Mouse (Mus musculus): ENCODE results near the gene Pigo. TPM values are rescaled to one million over a fixed set of nuclear protein-coding genes. Genes with fewer than 3 reads are reported as not detected.
A peak's percentile ranks its signal among the peaks of the same experiment; 100 is the strongest.

Pigo gene
- total and polyA plus RNA-seq, 3 experiments: 20.1 to 26.5 (median 21.0) TPM

GRCm38 (mm10) chr4:43035851-43036250, 10.2 kb upstream of the Pigo start:
- intact Hi-C loops (cut with DNase I): no loop called here
- Histone ChIP-seq H3K36me3 (ENCODE audit: control insufficient read depth, insufficient read depth, low read length) (no peaks in the 10 kb centered on the region), H3K4me3 (no peak overlapping the region)

DNA sequence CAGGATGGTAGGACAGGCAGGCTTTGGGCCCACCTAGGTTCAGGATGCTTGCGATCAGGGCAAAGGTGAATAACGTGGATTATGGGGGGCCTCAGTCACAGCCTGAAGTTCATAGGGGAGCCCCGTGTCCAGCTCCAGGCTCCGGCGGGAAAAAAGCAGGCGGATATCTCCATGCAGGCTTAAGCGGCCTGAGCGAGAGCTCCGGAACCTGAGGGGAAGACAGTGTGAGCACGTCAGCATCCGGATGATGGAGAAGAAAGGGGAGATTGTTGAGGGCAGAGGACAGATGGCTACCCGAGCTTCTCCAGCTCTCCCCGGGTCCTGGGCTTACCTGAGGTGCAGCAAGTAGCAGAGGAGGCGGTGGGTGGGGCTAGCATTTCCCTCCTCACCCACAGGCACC, 7.9 kb upstream of the Pigo start:
- intact Hi-C loops (cut with DNase I): no loop called here
- no peak overlapping the region for H3K4me3 ChIP-seq
- H3K36me3 ChIP-seq (ENCODE audit: control insufficient read depth, insufficient read depth, low read length): no peaks in the 10 kb centered on the region
- no peak overlapping the region for H3K9ac ChIP-seq (ENCODE audit: low read depth, low read length)
- DNase-seq: no peak
- H3K27ac ChIP-seq: no peak overlapping the region
- TF ChIP-seq POLR2A (IDR thresholded peaks at IDR 0.05; ENCODE audit: insufficient read depth, low read depth, low read length): no peak
- TF ChIP-seq EP300 (IDR thresholded peaks at IDR 0.05; ENCODE audit: insufficient read depth, low read depth, low read length): no peak
- no peak for TF ChIP-seq CTCF (IDR thresholded peaks at IDR 0.05)
- H3K27me3 ChIP-seq (ENCODE audit: control insufficient read depth, insufficient read depth, low read length): no peaks in the 10 kb centered on the region
- peaks cover 5% of the 10 kb centered on the region for H3K4me1 ChIP-seq (ENCODE audit: control insufficient read depth, insufficient read depth, low read length)
- no peaks in the 10 kb centered on the region; the same call in 1 of the 2 replicates for H3K79me2 ChIP-seq (replicated peaks; ENCODE audit: control insufficient read depth, insufficient read depth, low read length)
- WGBS: 83% methylated on average over 14 of the region's 14 CpGs

More at GRCm38 (mm10) chr4:43035851-43036250, 10.2 kb upstream of the Pigo start:
- 83% methylated on average over 6 of the region's 6 CpGs for WGBS
- H3K27ac ChIP-seq: no peak overlapping the region
- H3K4me1 ChIP-seq (ENCODE audit: control insufficient read depth, insufficient read depth, low read length): peaks cover 11% of the 10 kb centered on the region
- H3K79me2 ChIP-seq (replicated peaks; ENCODE audit: control insufficient read depth, insufficient read depth, low read length): no peaks in the 10 kb centered on the region; the same call in 1 of the 2 replicates
- H3K27me3 ChIP-seq (ENCODE audit: control insufficient read depth, insufficient read depth, low read length): no peaks in the 10 kb centered on the region
- DNase-seq: no peak
- no peak overlapping the region for H3K9ac ChIP-seq (ENCODE audit: low read depth, low read length)
- TF ChIP-seq CTCF (IDR thresholded peaks at IDR 0.05): no peak
- no peak for TF ChIP-seq EP300 (IDR thresholded peaks at IDR 0.05; ENCODE audit: insufficient read depth, low read depth, low read length)
- TF ChIP-seq POLR2A (IDR thresholded peaks at IDR 0.05; ENCODE audit: insufficient read depth, low read depth, low read length): no peak

GRCm38 (mm10) chr4:43032501-43032900, 6.9 kb upstream of the Pigo start:
- H3K4me3 ChIP-seq: no peak overlapping the region
- no peak for DNase-seq
- no peak overlapping the region for H3K9ac ChIP-seq (ENCODE audit: low read depth, low read length)
- no peaks in the 10 kb centered on the region; the same call in 1 of the 2 replicates for H3K79me2 ChIP-seq (replicated peaks; ENCODE audit: control insufficient read depth, insufficient read depth, low read length)
- peaks cover 4% of the 10 kb centered on the region for H3K4me1 ChIP-seq (ENCODE audit: control insufficient read depth, insufficient read depth, low read length)
- TF ChIP-seq EP300 (IDR thresholded peaks at IDR 0.05; ENCODE audit: insufficient read depth, low read depth, low read length): no peak
- TF ChIP-seq POLR2A (IDR thresholded peaks at IDR 0.05; ENCODE audit: insufficient read depth, low read depth, low read length): no peak
- TF ChIP-seq CTCF (IDR thresholded peaks at IDR 0.05): no peak
- intact Hi-C loops (cut with DNase I): no loop called here
- H3K36me3 ChIP-seq (ENCODE audit: control insufficient read depth, insufficient read depth, low read length): no peaks in the 10 kb centered on the region
- 100% methylated on average over 1 of the region's 1 CpGs for WGBS
- no peak overlapping the region for H3K27ac ChIP-seq
- no peaks in the 10 kb centered on the region for H3K27me3 ChIP-seq (ENCODE audit: control insufficient read depth, insufficient read depth, low read length)

- intact Hi-C loops (cut with DNase I): no loop called here
- H3K9ac ChIP-seq (ENCODE audit: low read depth, low read length): peak within 1 kb of the TSS; percentile 81
- H3K27me3 ChIP-seq (ENCODE audit: control insufficient read depth, insufficient read depth, low read length): no peaks in the 10 kb centered on the region
- DNase-seq: peak; percentile 91 to 93
- H3K4me1 ChIP-seq (ENCODE audit: control insufficient read depth, insufficient read depth, low read length): peaks cover 4% of the 10 kb centered on the region
- H3K36me3 ChIP-seq (ENCODE audit: control insufficient read depth, insufficient read depth, low read length): no peaks in the 10 kb centered on the region
- H3K27ac ChIP-seq: peak within 1 kb of the TSS; percentile 91
- 2% methylated on average over 38 of the region's 38 CpGs for WGBS
- H3K79me2 ChIP-seq (replicated peaks; ENCODE audit: control insufficient read depth, insufficient read depth, low read length): no peaks in the 10 kb centered on the region; the same call in 1 of the 2 replicates
- TF ChIP-seq EP300 (IDR thresholded peaks at IDR 0.05; ENCODE audit: insufficient read depth, low read depth, low read length) (peak; percentile 59; the same call in 1 of the 2 replicates), POLR2A (IDR thresholded peaks at IDR 0.05; ENCODE audit: insufficient read depth, low read depth, low read length) (peak; percentile 80), CTCF (IDR thresholded peaks at IDR 0.05) (peak; percentile 50)
- H3K4me3 ChIP-seq: peak within 1 kb of the TSS; percentile 65
These were observed 5.8 kb upstream of the Pigo start, which contains the start of gene Stoml2 for GRCm38 (mm10) chr4:43031237-43031995. Gene Stoml2, minus strand, starts transcription at chr4:43031710.

- Histone ChIP-seq H3K4me3 (peak overlapping the region; percentile 65), H3K27ac (peak overlapping the region; percentile 91), H3K79me2 (replicated peaks; ENCODE audit: control insufficient read depth, insufficient read depth, low read length) (no peaks in the 10 kb centered on the region; the same call in 1 of the 2 replicates), H3K9ac (ENCODE audit: low read depth, low read length) (peak overlapping the region; percentile 81), H3K27me3 (ENCODE audit: control insufficient read depth, insufficient read depth, low read length) (no peaks in the 10 kb centered on the region), H3K36me3 (ENCODE audit: control insufficient read depth, insufficient read depth, low read length) (no peaks in the 10 kb centered on the region), H3K4me1 (ENCODE audit: control insufficient read depth, insufficient read depth, low read length) (peaks cover 4% of the 10 kb centered on the region)
- no peak for TF ChIP-seq EP300 (IDR thresholded peaks at IDR 0.05; ENCODE audit: insufficient read depth, low read depth, low read length)
- TF ChIP-seq POLR2A (IDR thresholded peaks at IDR 0.05; ENCODE audit: insufficient read depth, low read depth, low read length): no peak
- TF ChIP-seq CTCF (IDR thresholded peaks at IDR 0.05): no peak
- 2% methylated on average over 28 of the region's 28 CpGs for WGBS
- intact Hi-C loops (cut with DNase I): no loop called here
- no peak for DNase-seq
These were observed 5.2 kb upstream of the Pigo start for GRCm38 (mm10) chr4:43030780-43031230.

GRCm38 (mm10) chr4:43030352-43030751, 4.7 kb upstream of the Pigo start:
- intact Hi-C loops (cut with DNase I): no loop called here
- H3K36me3 ChIP-seq (ENCODE audit: control insufficient read depth, insufficient read depth, low read length): no peaks in the 10 kb centered on the region
- 59% methylated on average over 9 of the region's 9 CpGs for WGBS

More at GRCm38 (mm10) chr4:43030352-43030751, 4.7 kb upstream of the Pigo start:
- Histone ChIP-seq H3K4me3 (peak overlapping the region; percentile 65), H3K79me2 (replicated peaks; ENCODE audit: control insufficient read depth, insufficient read depth, low read length) (no peaks in the 10 kb centered on the region; the same call in 1 of the 2 replicates), H3K9ac (ENCODE audit: low read depth, low read length) (peak overlapping the region; percentile 81), H3K4me1 (ENCODE audit: control insufficient read depth, insufficient read depth, low read length) (peaks cover 4% of the 10 kb centered on the region), H3K27me3 (ENCODE audit: control insufficient read depth, insufficient read depth, low read length) (no peaks in the 10 kb centered on the region), H3K27ac (no peak overlapping the region; the same call in 1 of the 2 replicates)
- no peak for DNase-seq
- TF ChIP-seq POLR2A (IDR thresholded peaks at IDR 0.05; ENCODE audit: insufficient read depth, low read depth, low read length) (no peak), EP300 (IDR thresholded peaks at IDR 0.05; ENCODE audit: insufficient read depth, low read depth, low read length) (no peak), CTCF (IDR thresholded peaks at IDR 0.05) (no peak)

Data from heart, adult 2 months (tissue).